Mouse (Mus musculus) c-Kit-positive CD71-positive TER-119-negative erythroid progenitor cells, embryonic 14.5 days (primary cell): ENCODE measurements around the gene Capn15.

Experiments
- DNase-seq: peaks from one replicate; pipeline ENCODE4 v3.0.0-alpha.2; 2013; ENCODE audit warnings: low read depth

Capn15 gene

DNA sequence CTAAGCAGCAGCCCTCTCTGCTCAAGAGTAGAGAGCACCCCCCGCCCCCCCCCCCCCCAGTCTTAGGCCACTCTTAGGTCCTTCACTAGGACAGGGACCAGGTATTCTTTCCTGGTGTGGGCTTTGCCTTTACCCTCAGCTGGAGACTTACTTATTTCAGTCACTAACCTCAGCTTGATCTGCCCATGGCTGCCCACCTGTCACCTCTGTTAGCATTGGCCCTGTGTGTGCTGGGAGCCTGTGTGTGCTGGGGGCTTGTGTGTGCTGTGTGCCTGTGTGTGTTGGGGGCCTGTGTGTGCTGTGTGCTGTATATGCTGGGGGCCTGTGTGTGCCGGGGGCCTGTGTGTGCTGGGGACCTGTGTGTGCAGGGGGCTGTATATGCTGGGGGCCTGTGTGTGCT is 30.9 kb downstream of the Capn15 start:
- no peak for DNase-seq

DNA sequence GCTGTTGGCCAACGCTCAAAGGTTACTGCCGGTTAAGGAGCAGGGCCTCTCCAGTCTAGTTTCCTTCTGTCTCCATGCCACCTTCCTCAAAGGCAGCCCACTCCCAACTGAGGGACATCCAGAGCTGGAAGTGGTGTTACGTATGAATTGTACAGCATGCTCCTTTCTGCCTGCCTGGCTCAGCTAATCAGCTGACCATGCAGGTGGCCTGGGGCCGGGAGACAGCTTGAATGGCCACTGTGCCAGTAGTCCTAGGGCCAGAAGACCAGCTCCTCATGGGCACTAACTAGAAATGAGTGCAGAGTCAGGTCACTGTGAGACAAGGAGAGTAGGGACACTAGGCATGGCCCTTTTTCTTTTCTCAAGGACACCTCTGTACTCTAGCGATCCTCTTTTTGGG is 32.4 kb downstream of the Capn15 start:
- DNase-seq = no peak

DNA sequence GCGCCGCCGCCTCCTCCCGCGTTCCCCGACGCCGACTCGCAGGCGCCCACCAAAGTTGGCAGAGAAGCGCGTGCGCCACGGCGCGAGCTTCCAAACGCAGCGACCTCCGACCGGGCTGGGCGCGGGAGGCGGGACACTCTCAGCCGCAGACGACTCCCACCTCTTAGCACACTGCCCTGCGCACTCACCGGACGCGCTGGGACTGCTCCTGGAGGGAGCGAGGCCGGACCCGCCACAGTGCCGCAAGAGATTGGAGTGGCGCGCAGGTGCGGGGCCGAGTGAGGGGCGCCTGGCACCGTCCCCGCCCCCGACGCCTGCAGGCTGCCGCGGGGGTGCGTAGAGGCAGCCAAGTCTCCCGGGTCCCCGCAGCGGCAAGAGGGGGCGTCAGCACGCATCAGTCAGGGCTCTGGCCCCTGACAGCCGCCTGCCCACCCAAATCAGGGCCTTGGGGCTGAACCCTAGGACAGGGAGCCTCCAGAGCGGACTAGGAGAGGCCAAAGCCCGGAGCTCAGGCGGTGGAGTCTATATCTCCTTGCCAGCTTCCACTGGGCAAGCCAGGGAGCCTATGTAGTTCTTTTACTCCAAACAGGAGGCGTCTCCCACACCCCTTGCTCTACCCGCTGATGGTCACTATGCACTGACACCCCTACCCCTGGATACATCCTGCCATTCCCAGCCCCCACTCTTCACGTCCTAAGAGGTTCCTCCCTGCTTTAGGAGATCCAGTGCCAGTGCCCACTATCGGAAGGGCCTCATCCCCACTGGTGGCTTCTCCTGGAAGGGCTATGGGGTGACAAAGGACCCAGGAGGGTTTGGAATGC is 33.6 kb downstream of the Capn15 start, which contains the start of gene A930017K11Rik:
TSS of gene A930017K11Rik (minus strand) at position 763 of the 821 bp plus-strand sequence.
- DNase-seq = no peak

DNA sequence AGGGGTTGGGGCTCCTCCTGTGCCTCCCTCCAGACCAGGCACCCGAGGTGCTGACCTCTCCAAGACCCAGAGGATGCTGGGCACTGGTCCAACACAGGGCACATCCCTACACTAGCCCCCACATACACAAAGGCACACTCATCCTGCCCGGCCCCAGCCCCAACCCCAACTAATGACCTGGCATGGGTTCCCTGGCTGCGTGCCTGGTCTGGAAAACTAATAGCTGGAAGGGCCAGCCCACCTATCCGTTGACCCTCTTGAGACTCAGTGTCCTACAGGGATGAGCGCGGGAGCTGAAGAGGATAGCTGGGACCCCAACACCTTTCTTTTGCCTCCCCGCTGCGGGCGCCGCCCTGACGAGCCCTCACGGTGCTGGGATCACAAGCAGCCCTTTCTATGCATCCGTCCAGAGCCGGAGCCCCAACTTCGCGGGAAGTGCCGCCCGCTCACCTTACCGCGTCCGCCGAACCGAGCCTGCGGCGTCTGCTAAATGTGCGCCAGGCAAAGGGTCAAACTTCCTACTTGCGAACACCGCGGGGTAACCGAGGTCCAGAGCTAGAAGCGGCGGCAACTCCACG is 34.3 kb downstream of the Capn15 start:
- DNase-seq = no peak

DNA sequence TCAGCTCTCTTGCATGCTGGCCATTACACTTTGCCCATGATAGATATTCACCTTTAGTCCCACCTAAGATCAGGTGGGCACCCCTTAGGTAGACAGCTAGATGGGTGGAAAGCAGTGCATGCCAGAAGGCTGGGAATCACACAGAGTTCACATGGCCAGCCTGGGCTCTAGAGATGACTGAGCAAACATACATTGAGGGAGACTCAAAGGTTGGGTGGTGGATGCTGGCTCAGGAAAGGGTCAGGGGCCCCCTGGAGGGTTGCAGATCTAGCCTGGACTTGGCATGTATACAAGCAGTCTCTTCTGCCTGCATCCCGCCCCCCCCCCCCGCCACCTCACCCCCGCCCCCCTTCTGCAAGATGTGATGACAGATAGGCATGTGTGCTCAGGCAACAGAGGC is 34.9 kb downstream of the Capn15 start:
- no peak for DNase-seq

DNA sequence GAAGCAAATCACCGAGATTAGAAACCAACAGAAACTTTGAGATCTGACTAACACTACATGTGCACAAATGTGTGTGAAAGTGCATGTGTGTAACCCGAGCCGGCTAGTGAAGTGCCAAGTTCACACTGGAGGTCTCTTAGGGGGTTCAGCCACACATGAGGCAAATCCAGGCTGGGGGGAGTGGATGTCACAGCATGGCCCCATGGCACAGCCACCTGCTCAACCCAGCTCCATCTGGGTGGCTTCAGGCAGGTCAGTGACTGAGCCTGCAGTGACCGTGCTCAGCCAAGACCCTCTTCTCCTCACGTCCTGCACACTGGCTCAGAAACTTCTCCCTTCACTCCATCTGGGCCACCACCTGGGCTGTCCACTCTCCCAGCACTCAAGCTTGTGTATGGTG is 35.6 kb downstream of the Capn15 start:
- no peak for DNase-seq

DNA sequence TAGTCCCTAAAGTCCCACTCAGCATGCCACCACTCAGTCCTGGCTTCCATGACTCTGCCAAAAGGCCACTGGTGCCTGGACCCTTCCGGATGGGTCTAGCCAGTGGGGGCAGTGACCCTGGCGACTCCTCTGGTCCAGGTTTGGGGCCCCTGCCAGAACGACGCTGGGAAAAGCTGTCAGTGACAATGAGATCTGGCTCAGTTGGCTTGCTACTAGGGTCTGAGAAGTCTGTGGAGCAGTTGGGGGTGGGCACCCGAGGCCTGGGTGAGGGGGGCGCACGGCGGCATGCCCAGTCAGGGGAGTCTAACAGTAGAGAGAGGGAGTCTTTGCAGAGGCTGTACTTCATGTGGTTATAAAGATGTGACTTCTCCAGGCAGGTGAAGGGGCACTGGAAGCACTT is 37.5 kb downstream of the Capn15 start:
- DNase-seq = no peak

DNA sequence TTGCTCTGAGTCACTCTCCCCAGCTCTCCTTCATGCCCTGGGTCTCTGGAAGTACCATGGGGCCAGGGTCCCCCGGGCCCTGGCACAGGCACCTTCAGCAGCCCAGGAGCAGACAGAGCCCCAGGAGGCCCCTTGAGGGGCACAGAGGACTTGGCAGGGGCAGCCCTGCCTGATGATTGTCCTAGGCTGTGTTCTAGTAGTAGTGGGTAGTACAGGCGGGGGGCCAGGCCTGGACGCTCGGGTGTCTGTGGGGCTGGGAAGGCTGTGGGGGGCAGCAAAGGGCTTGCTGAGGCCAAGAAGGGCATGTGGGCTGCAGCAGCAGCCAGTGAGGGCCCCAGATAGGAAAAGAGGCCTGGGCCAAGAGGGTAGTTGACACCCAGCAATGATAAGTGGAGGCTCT is 38.0 kb downstream of the Capn15 start:
- DNase-seq = no peak

DNA sequence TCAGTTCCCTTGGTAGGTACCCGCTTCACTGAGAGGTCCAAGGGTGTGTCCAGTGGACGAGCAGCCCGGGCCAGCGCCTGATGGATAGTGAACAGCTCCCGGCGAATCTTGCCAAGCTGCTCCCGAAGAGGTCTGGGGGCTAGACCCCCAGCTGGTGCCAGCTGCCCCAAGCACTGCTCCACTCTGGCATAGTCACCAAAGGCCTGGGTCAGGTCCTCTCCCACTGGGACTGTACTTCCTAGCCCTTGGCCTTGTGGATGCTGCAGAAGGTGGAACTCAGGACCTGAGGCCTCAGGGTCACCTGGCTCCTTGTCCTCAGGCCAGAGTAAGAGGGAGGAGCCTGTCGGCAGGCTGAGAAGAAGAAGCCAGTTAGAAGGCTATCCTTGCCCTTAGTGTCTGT is 38.7 kb downstream of the Capn15 start:
- DNase-seq = no peak

DNA sequence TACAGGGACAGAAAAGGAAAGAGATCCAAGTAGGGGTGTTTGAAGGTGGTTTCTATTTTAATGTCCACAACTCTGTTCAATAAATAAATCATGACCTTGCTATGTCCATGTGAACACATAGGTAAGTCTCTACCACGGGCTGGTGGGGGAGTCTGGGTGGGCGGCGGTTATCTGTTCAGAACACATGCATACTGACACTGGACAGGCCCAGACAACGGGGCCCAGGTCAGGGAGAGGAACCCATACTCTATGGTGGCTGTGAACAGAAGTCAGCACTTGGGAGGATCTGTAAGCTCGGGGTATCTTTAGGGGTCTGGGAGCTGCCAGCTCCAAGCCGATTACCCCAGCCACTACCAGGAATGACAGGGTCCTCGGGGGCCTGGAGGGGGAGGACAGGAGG is 39.2 kb downstream of the Capn15 start:
- no peak for DNase-seq

DNA sequence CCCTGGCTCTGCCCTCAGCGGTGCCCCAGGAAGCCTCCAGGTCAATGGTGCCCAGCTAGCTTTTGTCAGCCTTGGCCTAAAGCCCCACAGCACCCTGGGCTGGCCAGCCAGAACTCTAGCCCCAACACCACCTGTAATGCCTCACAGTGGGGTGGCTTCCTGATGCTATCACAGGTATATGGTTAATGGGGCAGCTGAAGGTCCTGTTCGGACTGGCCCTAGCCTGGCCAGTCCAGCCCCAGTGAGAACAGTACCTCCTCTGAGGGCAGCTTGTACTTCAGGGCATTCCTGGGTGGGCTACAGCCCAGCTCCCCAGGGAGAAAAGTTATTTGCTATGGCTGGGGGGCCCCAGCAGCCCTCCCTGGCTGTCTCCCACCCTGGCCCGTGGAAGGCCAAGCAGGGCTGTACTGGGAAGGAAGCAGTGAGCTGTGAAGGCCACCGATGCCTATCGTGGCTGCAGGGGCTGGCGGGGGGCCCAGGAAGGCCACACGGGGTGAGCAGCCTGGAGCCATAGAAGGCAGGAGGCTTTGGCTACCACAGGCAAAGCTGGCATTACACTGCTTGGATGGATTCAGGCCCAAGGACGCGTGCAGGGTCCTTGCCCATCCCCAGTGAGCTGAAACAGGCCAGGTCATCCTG is 40.0 kb downstream of the Capn15 start:
- DNase-seq = no peak

DNA sequence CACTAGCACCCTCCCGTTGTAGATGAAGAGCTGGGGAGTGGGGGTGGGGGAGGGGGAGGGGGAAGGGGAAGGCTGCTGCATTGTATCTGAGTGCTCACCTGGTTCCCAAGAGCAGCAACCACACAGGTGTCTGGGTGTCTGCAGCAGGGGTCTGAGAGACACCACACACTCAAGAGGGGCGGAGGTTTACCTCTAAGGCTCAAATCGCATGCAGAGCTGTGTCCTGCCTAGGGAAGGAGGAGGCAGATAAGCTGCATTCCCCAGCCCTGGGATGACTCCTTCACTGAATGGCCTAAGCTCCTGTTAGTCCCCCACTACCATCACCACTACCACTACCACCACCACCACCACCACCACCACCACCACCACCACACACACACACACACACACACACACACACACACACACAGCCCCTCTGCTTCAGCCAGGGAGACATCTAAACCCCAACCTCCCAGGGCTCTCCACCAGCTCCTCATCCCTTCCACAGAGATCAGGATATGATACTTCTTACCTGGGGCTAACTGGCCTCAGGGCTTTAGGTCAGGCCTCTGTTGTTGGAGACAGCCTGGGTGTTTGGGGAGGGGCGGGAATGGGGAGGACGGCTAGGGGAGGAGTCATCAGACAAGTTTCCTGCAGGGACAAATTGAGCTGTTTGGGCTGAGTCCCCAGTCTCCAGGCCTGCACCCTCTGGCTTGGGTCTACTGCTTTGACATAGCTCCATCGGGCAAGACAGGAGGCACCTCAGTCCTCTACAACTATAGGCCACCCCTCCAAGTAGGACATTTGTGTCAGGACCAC is 41.0 kb downstream of the Capn15 start, which contains the start of the genes Pigq and Nhlrc4:
TSS of gene Pigq (minus strand) at position 571 of the 798 bp plus-strand sequence.
TSS of gene Nhlrc4 (minus strand) at position 596 of the 798 bp plus-strand sequence.
- no peak for DNase-seq

DNA sequence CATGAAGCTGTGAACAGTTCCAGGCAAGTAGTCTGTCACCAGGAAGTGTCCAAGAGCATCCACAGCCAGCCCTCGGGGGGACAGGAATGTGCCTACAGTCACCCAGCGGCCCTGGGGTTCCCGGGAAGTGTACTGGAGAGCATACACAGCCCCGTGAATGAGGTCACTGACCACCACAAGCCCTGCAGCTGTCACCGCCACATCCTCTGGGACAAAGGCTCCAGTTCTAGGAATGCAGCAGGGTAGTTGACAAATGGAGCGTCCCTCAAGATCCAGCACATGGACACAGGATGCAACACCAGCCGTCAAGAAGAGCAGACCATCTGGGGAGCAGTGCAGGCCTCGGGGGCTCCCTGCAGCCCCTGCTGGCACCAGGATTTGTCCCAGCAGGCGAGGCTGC is 41.8 kb downstream of the Capn15 start:
- no peak for DNase-seq

DNA sequence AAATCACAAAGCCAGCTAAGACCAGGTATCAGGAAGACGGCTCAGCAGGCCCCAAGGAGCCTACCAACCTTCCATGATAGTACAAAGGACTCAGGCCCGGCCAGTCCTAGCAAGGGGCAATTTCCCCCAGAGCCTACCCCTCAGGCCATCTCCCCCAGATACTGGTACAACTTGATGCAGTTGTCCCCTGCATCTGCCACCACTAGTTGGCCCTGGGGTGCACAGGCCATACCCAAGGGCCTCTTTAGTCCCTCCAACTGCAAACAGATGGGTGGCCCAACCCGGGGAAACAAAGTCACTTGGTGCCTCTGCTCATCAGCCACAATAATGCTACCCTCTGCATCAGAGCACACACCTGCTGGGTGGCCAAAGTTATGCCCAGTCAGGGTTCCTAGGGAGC is 42.4 kb downstream of the Capn15 start:
- no peak for DNase-seq

DNA sequence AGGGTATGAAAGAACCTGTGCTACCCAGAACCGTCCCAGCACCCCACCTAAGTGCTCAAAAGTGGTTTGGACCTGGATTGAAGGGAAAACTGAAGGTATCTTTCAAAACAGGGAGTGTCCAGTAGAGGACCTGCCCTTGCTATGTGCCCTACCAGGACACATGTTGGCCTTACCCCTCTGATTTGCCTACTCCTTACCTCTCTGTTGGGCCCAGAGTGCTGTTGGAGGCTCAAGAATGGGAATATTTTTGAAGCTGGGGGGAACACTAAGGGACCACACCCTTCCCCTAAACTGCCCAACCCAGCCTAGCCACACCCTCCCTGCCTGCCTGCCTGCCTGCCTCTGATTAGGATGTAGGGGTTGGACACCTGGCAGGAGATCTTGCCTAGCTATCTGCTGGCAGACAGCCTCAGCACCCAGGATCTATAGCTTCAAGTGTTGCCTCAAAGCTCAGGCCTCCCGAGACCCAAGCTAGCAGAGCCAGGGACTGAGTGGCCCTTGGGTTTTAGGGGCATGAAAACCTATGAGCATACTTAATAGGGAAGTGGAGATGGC is 42.9 kb downstream of the Capn15 start:
- peak; percentile 86 for DNase-seq

DNA sequence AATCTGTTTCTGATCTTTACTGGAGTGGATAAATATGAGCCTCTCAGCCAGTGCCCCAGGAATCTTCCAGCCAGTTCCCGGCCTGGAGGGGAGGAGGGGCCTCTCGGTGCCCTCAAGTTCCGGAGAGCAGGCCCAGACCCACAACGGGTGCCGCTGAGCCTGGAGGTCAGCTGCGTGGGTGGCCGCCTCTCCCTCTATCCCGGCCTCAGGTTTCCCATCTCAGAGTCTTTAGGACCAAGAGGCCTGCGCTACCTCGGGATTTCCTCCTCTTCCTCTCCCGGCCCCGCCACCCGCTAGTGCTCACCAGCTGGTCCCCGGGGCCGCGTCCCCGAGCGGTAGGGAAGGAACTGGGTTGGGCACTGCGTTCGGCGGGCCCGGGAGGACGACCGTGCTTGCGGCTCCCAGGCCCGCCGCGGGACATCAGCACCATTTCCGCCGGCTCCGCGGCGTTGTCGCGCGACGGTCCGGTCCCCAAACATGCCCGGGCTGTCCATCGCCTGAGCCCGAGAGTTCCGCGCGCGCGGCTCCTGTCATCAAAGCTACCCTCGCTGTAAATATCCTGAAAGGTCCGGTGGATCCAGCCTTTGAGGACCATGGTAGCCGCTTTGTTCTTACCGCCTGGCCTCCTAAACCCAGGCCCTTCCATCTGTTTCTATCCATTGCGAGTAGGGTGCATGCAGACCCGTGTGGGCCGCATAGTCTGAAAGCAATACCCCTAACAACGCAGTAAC is 43.9 kb downstream of the Capn15 start:
- DNase-seq = no peak

DNA sequence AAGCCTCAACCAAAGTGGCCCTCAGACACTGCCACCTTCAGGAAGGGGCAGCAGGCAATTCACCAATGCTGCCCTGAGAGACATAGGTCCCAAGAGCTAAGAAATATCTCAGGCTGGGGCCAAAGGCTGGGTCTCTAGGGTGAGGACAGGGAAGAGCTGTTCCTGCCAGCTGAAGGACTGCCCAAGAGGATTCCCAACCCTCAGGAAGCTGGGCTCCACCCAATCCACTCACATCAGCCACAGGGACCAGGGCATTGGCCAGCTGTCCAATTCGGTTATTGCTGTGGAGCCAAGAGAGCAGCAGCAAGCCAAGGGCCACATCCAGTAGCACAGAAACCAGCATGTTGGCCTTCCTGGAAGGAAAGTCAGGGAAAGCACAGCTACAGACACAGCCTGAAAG is 51.1 kb downstream of the Capn15 start:
- DNase-seq = no peak

DNA sequence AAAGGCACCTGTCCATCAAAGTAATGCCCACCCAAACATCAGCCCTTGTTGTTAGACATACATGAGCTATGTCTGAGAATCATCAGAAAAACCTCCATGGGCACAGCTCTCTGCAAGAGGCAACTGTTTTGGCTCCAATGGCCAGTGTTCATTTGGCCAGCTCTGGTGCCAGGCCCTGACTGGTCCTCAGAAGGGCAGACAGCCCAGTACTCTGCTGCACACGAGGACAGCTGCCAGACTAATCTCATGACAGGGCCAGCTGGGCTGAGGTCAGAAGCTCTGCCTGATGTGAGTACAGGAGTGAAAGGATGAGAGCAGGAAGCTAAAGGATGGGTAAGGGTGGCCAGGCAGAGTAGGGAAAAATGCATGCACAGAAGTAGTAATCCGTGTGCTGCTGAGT is 60.2 kb downstream of the Capn15 start:
- no peak for DNase-seq

DNA sequence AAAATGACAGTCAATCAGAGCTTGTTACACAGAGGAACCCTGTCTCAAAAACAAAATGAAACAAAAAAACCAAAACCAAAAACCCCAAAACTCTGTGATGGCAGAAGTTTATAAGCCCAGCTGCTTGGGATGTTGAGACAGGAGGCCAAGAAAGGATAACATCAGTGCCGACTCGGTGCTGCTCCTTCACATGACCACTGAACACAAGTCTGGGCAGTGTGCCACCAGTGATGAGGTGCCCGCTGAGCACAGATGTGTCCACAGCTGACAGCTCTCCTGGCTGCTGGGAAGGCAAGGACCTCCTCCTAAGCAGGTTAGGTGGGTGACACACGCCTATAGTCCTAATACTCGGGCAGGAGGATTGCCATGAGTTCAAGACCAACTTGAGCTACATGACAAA is 63.5 kb downstream of the Capn15 start:
- DNase-seq = no peak

DNA sequence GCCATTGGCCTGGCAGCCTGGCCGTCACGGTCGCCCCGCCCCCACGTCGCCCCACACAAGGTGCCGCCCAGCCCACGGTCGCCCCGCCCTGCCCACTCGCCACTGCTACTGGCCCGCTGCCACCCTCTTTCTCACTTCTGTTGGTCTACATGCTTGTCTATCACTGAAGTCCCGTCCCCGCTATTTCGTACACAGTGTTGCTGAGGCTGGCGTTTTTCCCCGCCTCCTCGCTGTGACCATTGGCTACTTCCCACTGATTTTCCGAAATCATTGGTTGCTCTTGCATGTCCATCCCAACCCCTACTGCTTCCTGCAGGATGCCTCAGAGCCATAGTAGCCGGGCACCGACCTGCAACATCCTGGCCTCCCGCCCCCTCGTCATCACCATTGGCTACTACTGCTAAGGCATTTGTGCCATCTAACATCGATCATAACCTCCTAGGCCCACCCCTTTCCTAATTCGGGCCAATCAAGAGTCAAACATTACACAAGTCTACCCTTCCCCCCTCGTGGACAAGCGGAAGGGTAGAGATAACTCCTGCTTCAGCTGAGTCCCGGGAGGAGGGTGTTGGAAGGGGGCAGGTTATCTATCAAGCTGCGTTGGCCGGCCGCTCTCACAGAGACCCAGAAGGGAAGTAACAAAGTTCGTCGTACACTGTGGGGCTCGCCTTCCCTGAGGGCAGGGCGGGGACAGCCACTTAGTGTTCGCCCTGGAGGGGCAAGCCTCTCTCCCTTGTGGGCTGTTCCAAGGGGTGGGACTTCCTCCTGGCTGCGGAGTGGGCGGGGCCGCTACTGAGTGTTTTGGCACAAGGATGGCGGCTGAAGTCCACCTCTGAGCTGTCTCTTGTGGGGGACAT is 65.6 kb downstream of the Capn15 start:
- DNase-seq = peak; percentile 98
